Mouse (Mus musculus) G1E (cell line): ENCODE measurements at regions not wholly inside any gene's neighbourhood (a gene's known extent, or its start where the extent isn't known, plus 50 kb on each side); places are given as distances from the start of the nearest gene placed in this dataset.

Source experiments
- CTCF ChIP-seq: IDR thresholded peaks from 2 replicates; pipeline ENCODE4 v1.5.1; 2012; ENCODE audit warnings: low read depth, low read length, inconsistent platforms, mixed read lengths
- GATA1 ChIP-seq: IDR thresholded peaks from 2 replicates; pipeline ENCODE4 v1.6.1; 2012; ENCODE audit warnings: borderline replicate concordance, low read length, inconsistent platforms, mixed read lengths
- GATA2 ChIP-seq: IDR thresholded peaks from 2 replicates; pipeline ENCODE4 v1.6.1; 2012; ENCODE audit warnings: low read depth, low read length, inconsistent platforms, borderline replicate concordance

- TF ChIP-seq CTCF (no peak), GATA1 (no peak), GATA2 (no peak)
These were observed 1033.0 kb downstream of the Gsdmc2 start for GRCm38 (mm10) chr15:62812026-62812425.
